Mouse (Mus musculus) cerebellum, adult 9-11 months (tissue): Measurements from ENCODE around the gene Cacnb1.

Experiments
- DNase-seq: peaks from one replicate; pipeline ENCODE4 v3.0.0; 2022

Cacnb1 gene

GRCm38 (mm10) chr11:98037871-98038270 is 15.0 kb upstream of the Cacnb1 start:
- DNase-seq = no peak

- peak; percentile 82 for DNase-seq
Measured at GRCm38 (mm10) chr11:98035977-98036377, 13.1 kb upstream of the Cacnb1 start.

- no peak for DNase-seq
Measured at GRCm38 (mm10) chr11:98034840-98035239, 12.0 kb upstream of the Cacnb1 start.

GRCm38 (mm10) chr11:98034061-98034460 is 11.2 kb upstream of the Cacnb1 start:
- DNase-seq = no peak

GRCm38 (mm10) chr11:98031443-98031770 is 8.6 kb upstream of the Cacnb1 start:
- no peak for DNase-seq

- peak; percentile 11 for DNase-seq
Measured at GRCm38 (mm10) chr11:98030701-98031442, 8.0 kb upstream of the Cacnb1 start.

GRCm38 (mm10) chr11:98027785-98028184 is 5.0 kb upstream of the Cacnb1 start:
- DNase-seq = peak; percentile 16

GRCm38 (mm10) chr11:98027297-98027688 is 4.5 kb upstream of the Cacnb1 start:
- DNase-seq = no peak

GRCm38 (mm10) chr11:98026570-98027296 is 3.9 kb upstream of the Cacnb1 start, which contains the start of gene Rpl19:
TSS of gene Rpl19 (plus strand) at chr11:98026710.
- peak; percentile 93 for DNase-seq

- no peak for DNase-seq
Measured at GRCm38 (mm10) chr11:98026248-98026569, 3.4 kb upstream of the Cacnb1 start.

- peak; percentile 42 for DNase-seq
Measured at GRCm38 (mm10) chr11:98024516-98024915, 1.7 kb upstream of the Cacnb1 start.

GRCm38 (mm10) chr11:98022253-98022554 is 630 bp downstream of the Cacnb1 start:
- no peak for DNase-seq

- DNase-seq = peak; percentile 72
Measured at GRCm38 (mm10) chr11:98021565-98022252, 1.1 kb downstream of the Cacnb1 start.

- no peak for DNase-seq
Measured at GRCm38 (mm10) chr11:98021118-98021517, 1.7 kb downstream of the Cacnb1 start.

- no peak for DNase-seq
Measured at GRCm38 (mm10) chr11:98020710-98021109, 2.1 kb downstream of the Cacnb1 start.

GRCm38 (mm10) chr11:98019883-98020610 is 2.8 kb downstream of the Cacnb1 start:
- DNase-seq = no peak

- no peak for DNase-seq
Measured at GRCm38 (mm10) chr11:98018858-98019641, 3.8 kb downstream of the Cacnb1 start.

GRCm38 (mm10) chr11:98018222-98018621 is 4.6 kb downstream of the Cacnb1 start:
- no peak for DNase-seq

GRCm38 (mm10) chr11:98016824-98017223 is 6.0 kb downstream of the Cacnb1 start:
- DNase-seq = no peak

GRCm38 (mm10) chr11:98016177-98016576 is 6.7 kb downstream of the Cacnb1 start:
- DNase-seq = no peak

GRCm38 (mm10) chr11:98012831-98013230 is 10.0 kb downstream of the Cacnb1 start:
- no peak for DNase-seq

GRCm38 (mm10) chr11:98011716-98012115 is 11.1 kb downstream of the Cacnb1 start:
- DNase-seq = no peak

- no peak for DNase-seq
Measured at GRCm38 (mm10) chr11:98008087-98008486, 14.7 kb downstream of the Cacnb1 start.
